16 mouse cellular contexts compared by ENCODE assay signal in the genomic region with DNA sequence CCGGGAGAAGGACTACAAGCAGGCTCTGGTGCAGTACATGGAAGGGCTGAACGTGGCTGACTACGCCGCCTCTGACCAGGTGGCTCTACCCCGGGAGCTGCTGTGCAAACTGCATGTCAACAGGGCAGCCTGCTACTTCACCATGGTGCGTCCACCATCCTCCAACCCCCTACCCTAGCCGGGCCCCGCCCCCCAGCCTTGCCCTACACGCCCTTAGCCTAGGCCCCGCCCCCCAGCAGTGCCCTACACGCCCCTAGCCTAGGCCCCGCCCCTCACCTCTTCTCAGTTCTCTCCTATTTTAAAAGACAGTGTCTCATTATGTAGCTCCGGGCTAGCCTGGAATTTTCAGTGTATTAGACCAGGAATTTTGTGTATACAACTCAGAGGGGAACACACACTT. TPM values are rescaled to one million over a fixed set of nuclear protein-coding genes. Genes with fewer than 3 reads are reported as not detected.
DNase-seq lines count a peak whose midpoint lies in the region; ATAC-seq and TF ChIP-seq lines count a peak whose summit lies in the region.
"Had no signal": no experiment of that assay in that cellular context is flagged by ENCODE, and none has a peak within 500 bp of the region (broad histone marks: within the 10 kb centered on the region; RNA-seq: fewer than 3 reads in every experiment).

No protein-coding gene starts in this region.

- TF ChIP-seq CTCF in heart, adult 2 months (IDR thresholded peaks at IDR 0.05) = no peak

- no peak overlapping the region for H3K9ac ChIP-seq in forebrain, embryonic 11.5 days (ENCODE audit: low read length)
- no peak overlapping the region for H3K9ac ChIP-seq in liver, embryonic 11.5 days (ENCODE audit: low read depth, low read length)
- no peak overlapping the region for H3K9ac ChIP-seq in heart, adult 2 months (ENCODE audit: low read depth, low read length)
- H3K9ac ChIP-seq: limb, embryonic 12.5 days had no signal

- intact Hi-C loops in heart, adult 2 months (cut with DNase I) = no loop called here

- no peaks in the 10 kb centered on the region for H3K4me1 ChIP-seq in forebrain, embryonic 11.5 days (replicated peaks; ENCODE audit: control insufficient read depth, insufficient read depth, low read length)
- H3K4me1 ChIP-seq in forebrain, embryonic 10.5 days = peaks cover 15% of the 10 kb centered on the region; the same call in 1 of the 2 replicates
- H3K4me1 ChIP-seq in liver, embryonic 11.5 days (replicated peaks; ENCODE audit: control insufficient read depth, insufficient read depth, low read length) = peaks cover 17% of the 10 kb centered on the region
- no peaks in the 10 kb centered on the region; the same call in 1 of the 2 replicates for H3K4me1 ChIP-seq in heart, adult 2 months (ENCODE audit: control insufficient read depth, insufficient read depth, low read length)

- no peak for ATAC-seq in forebrain, embryonic 11.5 days (replicated peaks; ENCODE audit: low FRiP score)
- peak; percentile 59; the same call in 1 of the 2 replicates for ATAC-seq in liver, embryonic 11.5 days (replicated peaks; ENCODE audit: low FRiP score)

- no peak for TF ChIP-seq POLR2A in heart, adult 2 months (IDR thresholded peaks at IDR 0.05; ENCODE audit: insufficient read depth, low read depth, low read length)

- H3K36me3 ChIP-seq in forebrain, embryonic 11.5 days (ENCODE audit: control insufficient read depth, insufficient read depth, low read length) = peaks cover 16% of the 10 kb centered on the region
- H3K36me3 ChIP-seq in forebrain, embryonic 10.5 days (replicated peaks) = peaks cover 67% of the 10 kb centered on the region
- H3K36me3 ChIP-seq in liver, embryonic 11.5 days (ENCODE audit: control insufficient read depth, insufficient read depth, low read length) = peaks cover 13% of the 10 kb centered on the region
- no peaks in the 10 kb centered on the region for H3K36me3 ChIP-seq in heart, adult 2 months (ENCODE audit: control insufficient read depth, insufficient read depth, low read length)

- no peak overlapping the region for H3K27ac ChIP-seq in forebrain, embryonic 11.5 days (ENCODE audit: low read depth, low read length)
- H3K27ac ChIP-seq in forebrain, embryonic 10.5 days = no peak overlapping the region
- no peak overlapping the region for H3K27ac ChIP-seq in liver, embryonic 11.5 days (ENCODE audit: low read depth, low read length)
- H3K27ac ChIP-seq in heart, adult 2 months = no peak overlapping the region
- H3K27ac ChIP-seq: limb, embryonic 12.5 days had no signal

- H3K4me2 ChIP-seq in forebrain, embryonic 11.5 days (ENCODE audit: low read depth, low read length, severe bottlenecking) = no peak overlapping the region
- no peak overlapping the region for H3K4me2 ChIP-seq in liver, embryonic 11.5 days
- H3K4me2 ChIP-seq: limb, embryonic 12.5 days had no signal

- no peaks in the 10 kb centered on the region for H3K27me3 ChIP-seq in forebrain, embryonic 11.5 days (ENCODE audit: control insufficient read depth, insufficient read depth, low read length)
- H3K27me3 ChIP-seq in forebrain, embryonic 10.5 days (ENCODE audit: poor library complexity, severe bottlenecking) = no peaks in the 10 kb centered on the region
- no peaks in the 10 kb centered on the region for H3K27me3 ChIP-seq in liver, embryonic 11.5 days (replicated peaks; ENCODE audit: control insufficient read depth, insufficient read depth, low read length)
- no peaks in the 10 kb centered on the region for H3K27me3 ChIP-seq in heart, adult 2 months (ENCODE audit: control insufficient read depth, insufficient read depth, low read length)
- H3K27me3 ChIP-seq: limb, embryonic 12.5 days; megakaryocyte, embryonic 14.5 days had no signal

- no peaks in the 10 kb centered on the region for H3K79me2 ChIP-seq in heart, adult 2 months (replicated peaks; ENCODE audit: control insufficient read depth, insufficient read depth, low read length)

- WGBS in forebrain, embryonic 11.5 days = 68% methylated on average over 13 of the region's 13 CpGs
- WGBS in forebrain, embryonic 10.5 days = 60% methylated on average over 13 of the region's 13 CpGs
- WGBS in liver, embryonic 11.5 days = 58% methylated on average over 13 of the region's 13 CpGs
- WGBS in heart, adult 2 months = 73% methylated on average over 13 of the region's 13 CpGs

- peak; percentile 60 for DNase-seq in forebrain, embryonic 11.5 days (ENCODE audit: low spot score)
- DNase-seq in forebrain, embryonic 10.5 days (ENCODE audit: extremely low spot score, low spot score) = no peak
- peak; percentile 71 for DNase-seq in testis, postnatal 10 days (ENCODE audit: low spot score)
- DNase-seq in testis, postnatal 14 days (ENCODE audit: low spot score) = no peak
- peak; percentile 52 for DNase-seq in liver, embryonic 11.5 days (ENCODE audit: low spot score)
- DNase-seq in layer of hippocampus, postnatal 10 days (ENCODE audit: low spot score in 2 of 2) = no peak
- no peak for DNase-seq in heart, adult 2 months
- no peak for DNase-seq in right cerebral cortex, adult 18-20 months
- DNase-seq: B cell, adult 2 months; cerebellum, adult 2 months; gastrocnemius, postnatal 36 days; heart, postnatal 14 days; kidney, adult 2 months had no signal

- H3K9me3 ChIP-seq in forebrain, embryonic 11.5 days (ENCODE audit: control insufficient read depth, low read length) = no peaks in the 10 kb centered on the region
- peaks cover 3% of the 10 kb centered on the region; the same call in 1 of the 2 replicates for H3K9me3 ChIP-seq in forebrain, embryonic 10.5 days
- no peaks in the 10 kb centered on the region for H3K9me3 ChIP-seq in liver, embryonic 11.5 days (ENCODE audit: control insufficient read depth, low read length)
- H3K9me3 ChIP-seq: limb, embryonic 12.5 days; megakaryocyte, embryonic 14.5 days had no signal

- TF ChIP-seq EP300 in heart, adult 2 months (IDR thresholded peaks at IDR 0.05; ENCODE audit: insufficient read depth, low read depth, low read length) = no peak

- H3K4me3 ChIP-seq in forebrain, embryonic 11.5 days (ENCODE audit: low read depth, low read length) = no peak overlapping the region
- H3K4me3 ChIP-seq in forebrain, embryonic 10.5 days = no peak overlapping the region
- no peak overlapping the region for H3K4me3 ChIP-seq in liver, embryonic 11.5 days (ENCODE audit: low read depth, low read length)
- H3K4me3 ChIP-seq in heart, adult 2 months = no peak overlapping the region
- H3K4me3 ChIP-seq: limb, embryonic 12.5 days; megakaryocyte, embryonic 14.5 days; myocyte had no signal

RNA-seq across cellular contexts. Expression of a gene that starts 23.7 kb away (rescaled TPM):
- polyA plus RNA-seq in forebrain, embryonic 11.5 days (2014; fragmentation: Nextera tagmentation; extraction: Ambion mirVana) = 172 and 188 TPM in 2 replicates
- polyA plus RNA-seq in forebrain, embryonic 10.5 days (2016; fragmentation: Nextera tagmentation; extraction: Ambion mirVana) = 196 and 198 TPM in 2 replicates
- 134 and 139 TPM in 2 replicates for polyA plus RNA-seq in liver, embryonic 11.5 days (2014; fragmentation: Nextera tagmentation; extraction: Ambion mirVana)
- total RNA-seq in layer of hippocampus, postnatal 10 days (2021) = 100 to 1,000 TPM; 189 to 201 TPM
- 10 to 100 TPM; 25.7 to 27.3 TPM for total RNA-seq in heart, adult 2 months (2021)
- polyA plus RNA-seq in heart, adult 2 months (2012; rRNA removed) = 14.1 and 19.1 TPM in 2 replicates

RNA-seq across cellular contexts. Expression of a gene that starts 24.2 kb away (rescaled TPM):
- 50.1 and 57.6 TPM in 2 replicates for polyA plus RNA-seq in forebrain, embryonic 11.5 days (2014; fragmentation: Nextera tagmentation; extraction: Ambion mirVana)
- polyA plus RNA-seq in forebrain, embryonic 10.5 days (2016; fragmentation: Nextera tagmentation; extraction: Ambion mirVana) = 43.4 and 44.3 TPM in 2 replicates
- 23.4 and 24.2 TPM in 2 replicates for polyA plus RNA-seq in liver, embryonic 11.5 days (2014; fragmentation: Nextera tagmentation; extraction: Ambion mirVana)
- 100 to 1,000 TPM; 155 to 187 TPM for total RNA-seq in layer of hippocampus, postnatal 10 days (2021)
- 10 to 100 TPM; 65.5 to 74.9 TPM for total RNA-seq in heart, adult 2 months (2021)
- 30.9 and 35.9 TPM in 2 replicates for polyA plus RNA-seq in heart, adult 2 months (2012; rRNA removed)

RNA-seq across cellular contexts. Expression of a gene that starts 33.2 kb away (rescaled TPM):
- polyA plus RNA-seq in forebrain, embryonic 11.5 days (2014; fragmentation: Nextera tagmentation; extraction: Ambion mirVana) = 16.8 and 17.4 TPM in 2 replicates
- 13.5 and 13.7 TPM in 2 replicates for polyA plus RNA-seq in forebrain, embryonic 10.5 days (2016; fragmentation: Nextera tagmentation; extraction: Ambion mirVana)
- polyA plus RNA-seq in liver, embryonic 11.5 days (2014; fragmentation: Nextera tagmentation; extraction: Ambion mirVana) = 12.0 and 12.6 TPM in 2 replicates
- total RNA-seq in layer of hippocampus, postnatal 10 days (2021) = 100 to 1,000 TPM; 125 to 148 TPM
- 100 to 1,000 TPM in 1 of 2 experiments, 10 to 100 TPM in 1; 46.7 to 127 TPM for total RNA-seq in heart, adult 2 months (2021)
- polyA plus RNA-seq in heart, adult 2 months (2012; rRNA removed) = 76.7 and 100 TPM in 2 replicates

Comparison
In these comparisons a context has a peak if more than half of its experiments do, and no peak if none do; other contexts are left out.
1. DNase-seq: peak in forebrain, embryonic 11.5 days (single experiment), testis, postnatal 10 days (single experiment) and liver, embryonic 11.5 days (single experiment); none in forebrain, embryonic 10.5 days (single experiment), testis, postnatal 14 days (single experiment), layer of hippocampus, postnatal 10 days (0 of 2), heart, adult 2 months (0 of 2) and right cerebral cortex, adult 18-20 months (single experiment).